Mouse (Mus musculus) urinary bladder, adult 18-20 months (tissue): Measurements from ENCODE around the gene Gabrq.
A peak's percentile ranks its signal among the peaks of the same experiment; 100 is the strongest.

Source experiments
- DNase-seq, 2 experiments: peaks; one replicate each; pipeline ENCODE4 v3.0.0; 2022; ENCODE audit warnings: low spot score in 2 of 2, mixed read lengths in 2 of 2

Gabrq gene

DNA sequence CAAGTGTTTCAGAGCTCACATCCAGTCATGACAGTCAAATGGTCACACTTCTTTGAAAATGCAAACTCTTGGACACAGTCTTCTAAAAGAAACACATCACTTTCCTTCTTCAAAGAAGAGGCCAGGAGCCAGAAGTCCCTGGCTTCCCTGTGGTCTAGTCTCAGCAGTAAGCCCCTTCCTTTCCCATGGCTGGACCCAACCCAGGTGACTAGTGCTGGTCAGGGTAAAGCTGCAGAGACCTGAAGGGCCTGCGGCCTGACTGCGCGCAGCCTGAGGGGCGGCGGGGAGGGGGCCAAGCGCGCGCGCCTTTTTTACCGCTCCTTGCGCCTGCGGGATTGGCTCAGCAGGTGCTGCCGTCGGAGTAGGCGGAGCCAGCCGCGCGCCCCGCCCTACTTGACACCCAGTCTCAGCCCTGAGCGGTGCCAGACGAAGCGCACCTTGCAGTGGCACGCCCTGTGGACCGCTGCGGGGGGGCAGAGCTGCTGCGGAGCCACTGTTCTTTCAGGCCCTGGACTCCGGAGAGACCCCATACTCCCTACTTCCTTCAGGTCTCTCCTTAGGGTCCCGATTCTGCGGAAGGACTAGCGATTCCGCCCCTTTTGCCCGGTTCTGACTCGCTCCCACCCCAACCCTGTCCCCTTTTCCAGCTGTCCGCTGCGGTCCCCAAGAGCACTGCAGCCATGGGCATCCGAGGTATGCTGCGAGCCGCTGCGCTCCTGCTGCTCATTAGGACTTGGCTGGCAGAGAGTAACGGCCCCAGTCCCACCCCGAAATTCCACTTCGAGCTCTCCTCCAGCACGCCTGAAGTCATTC, at the start of gene Gabrq:
Gene Gabrq, plus strand, starts transcription at position 403 of the 813 bp plus-strand sequence.
- DNase-seq = peak; percentile 5 to 6

GRCm38 (mm10) chrX:72788773-72789557, 36.0 kb upstream of the Gabrq start:
- no peak for DNase-seq

GRCm38 (mm10) chrX:72789558-72789871, 35.5 kb upstream of the Gabrq start:
- DNase-seq = no peak

DNA sequence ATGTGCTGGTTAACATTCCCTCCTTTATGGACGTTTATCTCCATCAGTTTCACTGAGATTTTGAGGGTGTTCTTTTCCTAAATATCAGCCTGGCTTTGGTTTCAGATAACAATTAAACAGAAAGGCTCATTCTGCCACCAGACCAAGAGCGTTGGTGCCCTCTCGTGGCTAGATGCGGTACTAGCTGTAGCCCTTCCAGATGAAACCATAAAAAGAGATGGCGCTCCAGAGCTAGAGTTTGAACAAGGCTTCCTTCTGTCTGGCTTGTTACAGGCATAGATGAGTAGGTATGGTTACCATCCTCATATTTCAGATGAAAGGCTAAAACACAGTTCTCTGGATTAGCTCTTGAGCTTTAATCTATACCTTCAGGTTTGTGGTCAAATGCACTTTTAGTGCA, 5.4 kb upstream of the Gabrq start:
- DNase-seq = peak; percentile 40 to 45

- no peak for DNase-seq
Observed at GRCm38 (mm10) chrX:72823310-72823709, 1.7 kb upstream of the Gabrq start.

DNA sequence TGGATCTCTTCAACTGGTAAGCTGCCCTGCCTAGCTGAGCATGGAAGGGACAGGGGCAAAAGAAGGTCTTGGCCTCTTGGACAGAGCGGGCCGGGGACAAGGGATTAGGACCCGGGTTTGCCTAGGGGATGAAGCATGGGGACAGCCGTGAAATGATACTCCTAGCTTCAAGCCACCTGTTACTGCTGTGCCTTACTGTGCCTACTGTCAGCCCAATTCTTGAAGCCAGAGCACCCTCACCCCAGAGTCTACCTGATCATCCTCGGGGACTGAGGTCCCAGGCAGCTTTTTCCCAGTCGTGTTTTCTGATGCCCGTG, 569 bp downstream of the Gabrq start:
- DNase-seq = no peak
